Mouse (Mus musculus) monocyte, adult 2 months (primary cell): ENCODE results near the gene Olfr1202.

Source experiments
- DNase-seq, 2 experiments: peaks; one replicate each; pipeline ENCODE4 v3.0.0; 2022; ENCODE audit warnings: low spot score in 2 of 2, low read depth in 1 of 2

The Olfr1202 gene

GRCm38 (mm10) chr2:88814196-88814595 is at the start of gene Olfr1202:
Gene Olfr1202 (plus strand): TSS chr2:88814496.
- no peak for DNase-seq

- DNase-seq = no peak
Measured at GRCm38 (mm10) chr2:88770388-88770787, 43.9 kb upstream of the Olfr1202 start, which contains the start of gene Olfr1200. Gene Olfr1200 (minus strand): TSS chr2:88770488.

- DNase-seq = no peak
Measured at GRCm38 (mm10) chr2:88792736-88793135, 21.6 kb upstream of the Olfr1202 start, which contains the start of gene Olfr1201. Gene Olfr1201 (plus strand): TSS chr2:88793036.

GRCm38 (mm10) chr2:88829437-88829836 is 15.1 kb downstream of the Olfr1202 start, which contains the start of gene Olfr1205:
Gene Olfr1205 (plus strand): TSS chr2:88829737.
- no peak for DNase-seq

GRCm38 (mm10) chr2:88838477-88838876 is 24.2 kb downstream of the Olfr1202 start:
- DNase-seq = no peak

GRCm38 (mm10) chr2:88848992-88849391 is 34.7 kb downstream of the Olfr1202 start, which contains the start of gene Olfr1204:
Gene Olfr1204 (plus strand): TSS chr2:88849292.
- DNase-seq = no peak

- DNase-seq = no peak
Measured at GRCm38 (mm10) chr2:88862931-88863330, 48.6 kb downstream of the Olfr1202 start, which contains the start of gene Olfr1206. Gene Olfr1206 (plus strand): TSS chr2:88863231.
